Mouse (Mus musculus): ENCODE measurements at regions not wholly inside any gene's neighbourhood (a gene's known extent, or its start where the extent isn't known, plus 50 kb on each side); places are given as distances from the start of the nearest gene placed in this dataset.
A peak's percentile ranks its signal among the peaks of the same experiment; 100 is the strongest.

DNA sequence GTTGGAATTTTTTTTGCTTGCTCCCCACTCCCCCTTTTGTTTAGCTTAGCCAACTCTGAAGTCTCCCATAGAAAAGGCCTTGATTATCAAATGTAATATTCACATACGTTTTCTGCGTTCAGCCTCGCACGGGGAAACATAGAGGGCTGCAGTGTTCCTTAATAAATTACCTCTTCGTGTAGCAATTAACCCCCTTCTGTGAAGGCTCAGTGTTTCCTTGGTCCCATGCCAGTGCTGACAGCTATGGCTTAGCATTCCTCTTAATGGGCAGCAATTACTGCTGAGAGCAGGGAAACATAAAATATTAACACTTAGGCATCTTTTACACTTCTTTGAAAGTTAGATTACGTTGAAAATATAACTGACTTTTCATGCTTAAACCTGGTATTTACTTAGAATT, 282.9 kb downstream of the Lyplal1 start:
- H3K27ac ChIP-seq (replicated peaks; ENCODE audit: low read depth, low read length): no peak overlapping the region
- H3K9ac ChIP-seq (ENCODE audit: low read depth, low read length, severe bottlenecking): no peak overlapping the region
- no peak overlapping the region for H3K4me3 ChIP-seq (replicated peaks; ENCODE audit: low read length)
- H3K4me1 ChIP-seq (ENCODE audit: control insufficient read depth, insufficient read depth, low read length): peaks cover 5% of the 10 kb centered on the region; the same call in 1 of the 2 replicates
- no peaks in the 10 kb centered on the region for H3K36me3 ChIP-seq (ENCODE audit: control insufficient read depth, insufficient read depth, low read length)
- 28% methylated on average over 6 of the region's 6 CpGs for WGBS
- no peak overlapping the region for H3K4me2 ChIP-seq (replicated peaks; ENCODE audit: low read depth, low read length, severe bottlenecking)
- DNase-seq (ENCODE audit: low spot score): peak; percentile 55
- no peaks in the 10 kb centered on the region for H3K27me3 ChIP-seq (ENCODE audit: control insufficient read depth, insufficient read depth, low read length)
- no peak for ATAC-seq (ENCODE audit: low FRiP score, low read depth)
- no peaks in the 10 kb centered on the region for H3K9me3 ChIP-seq (ENCODE audit: control insufficient read depth, low read length)
- no peak for TF ChIP-seq POLR2A (IDR thresholded peaks at IDR 0.05; ENCODE audit: borderline replicate concordance, extremely low read depth, insufficient read depth, insufficient read length)

DNA sequence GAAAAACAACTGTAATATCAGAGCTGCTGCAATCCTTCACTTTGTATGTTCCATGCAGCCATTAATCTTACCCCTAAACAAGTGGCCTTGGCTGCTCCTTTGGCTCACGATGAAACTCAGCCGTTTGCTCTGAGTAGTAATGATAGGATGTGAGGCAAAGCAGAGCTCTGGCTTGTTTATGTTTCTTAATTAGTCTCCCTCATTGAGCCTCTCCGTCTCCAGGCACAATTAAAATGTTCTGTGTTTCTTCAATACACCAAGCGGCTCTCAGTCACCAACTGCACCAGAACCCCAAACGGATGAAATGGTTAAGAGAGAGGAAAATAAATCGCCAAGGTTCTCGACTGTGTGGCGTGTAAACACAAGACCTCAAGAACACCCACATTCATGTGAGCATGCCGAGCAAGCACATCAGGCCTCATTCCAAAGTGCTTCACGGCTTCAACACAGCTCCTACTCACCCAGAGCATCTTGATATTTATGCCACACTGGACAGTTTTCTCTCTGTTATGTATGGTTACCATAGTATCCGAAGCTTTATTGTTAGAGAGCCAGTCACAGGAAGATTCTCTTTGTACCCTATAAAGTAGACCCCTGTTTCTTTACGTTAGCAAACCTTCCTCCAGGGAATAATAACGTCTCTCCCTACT, 280.4 kb downstream of the Lyplal1 start:
- peaks cover 11% of the 10 kb centered on the region; the same call in 1 of the 2 replicates for H3K4me1 ChIP-seq (ENCODE audit: control insufficient read depth, insufficient read depth, low read length)
- no peaks in the 10 kb centered on the region for H3K36me3 ChIP-seq (ENCODE audit: control insufficient read depth, insufficient read depth, low read length)
- H3K27me3 ChIP-seq (ENCODE audit: control insufficient read depth, insufficient read depth, low read length): no peaks in the 10 kb centered on the region
- no peak overlapping the region for H3K9ac ChIP-seq (ENCODE audit: low read depth, low read length, severe bottlenecking)
- H3K4me3 ChIP-seq (replicated peaks; ENCODE audit: low read length): no peak overlapping the region
- no peak overlapping the region for H3K4me2 ChIP-seq (replicated peaks; ENCODE audit: low read depth, low read length, severe bottlenecking)
- no peak for TF ChIP-seq POLR2A (IDR thresholded peaks at IDR 0.05; ENCODE audit: borderline replicate concordance, extremely low read depth, insufficient read depth, insufficient read length)
- 26% methylated on average over 13 of the region's 13 CpGs for WGBS
- DNase-seq (ENCODE audit: low spot score) (no peak), ATAC-seq (ENCODE audit: low FRiP score, low read depth) (no peak)
- H3K9me3 ChIP-seq (ENCODE audit: control insufficient read depth, low read length): no peaks in the 10 kb centered on the region
- no peak overlapping the region for H3K27ac ChIP-seq (replicated peaks; ENCODE audit: low read depth, low read length)

DNA sequence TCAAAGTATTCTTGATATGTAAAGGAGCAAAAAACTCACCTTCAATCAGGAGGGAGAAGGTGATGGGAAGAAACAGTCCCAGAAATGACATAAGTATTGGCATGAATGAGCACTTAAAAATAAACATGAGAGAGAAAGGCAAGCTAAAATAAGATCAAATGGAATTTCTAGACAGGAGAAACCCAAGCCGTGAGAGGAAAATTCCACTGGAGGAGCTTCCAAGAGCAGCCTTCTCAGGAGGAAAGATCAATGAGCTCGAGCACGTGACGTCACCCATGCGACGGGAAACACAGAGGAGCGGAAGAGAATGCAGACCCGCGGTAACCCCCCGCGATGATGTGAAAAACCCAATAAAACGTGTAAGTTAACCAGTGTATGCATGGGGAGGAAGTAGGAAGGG, 274.6 kb downstream of the Lyplal1 start:
- ATAC-seq (ENCODE audit: low FRiP score, low read depth) (no peak), DNase-seq (ENCODE audit: low spot score) (no peak)
- no peaks in the 10 kb centered on the region for H3K27me3 ChIP-seq (ENCODE audit: control insufficient read depth, insufficient read depth, low read length)
- no peak overlapping the region for H3K4me2 ChIP-seq (replicated peaks; ENCODE audit: low read depth, low read length, severe bottlenecking)
- 77% methylated on average over 12 of the region's 12 CpGs for WGBS
- no peaks in the 10 kb centered on the region for H3K9me3 ChIP-seq (ENCODE audit: control insufficient read depth, low read length)
- H3K4me1 ChIP-seq (ENCODE audit: control insufficient read depth, insufficient read depth, low read length): 0 out of 2 replicates have a peak, but pooled peaks cover 6% of the 10 kb centered on the region
- no peak overlapping the region for H3K27ac ChIP-seq (replicated peaks; ENCODE audit: low read depth, low read length)
- H3K9ac ChIP-seq (ENCODE audit: low read depth, low read length, severe bottlenecking): no peak overlapping the region
- no peak overlapping the region for H3K4me3 ChIP-seq (replicated peaks; ENCODE audit: low read length)
- TF ChIP-seq POLR2A (IDR thresholded peaks at IDR 0.05; ENCODE audit: borderline replicate concordance, extremely low read depth, insufficient read depth, insufficient read length): no peak
- no peaks in the 10 kb centered on the region for H3K36me3 ChIP-seq (ENCODE audit: control insufficient read depth, insufficient read depth, low read length)

DNA sequence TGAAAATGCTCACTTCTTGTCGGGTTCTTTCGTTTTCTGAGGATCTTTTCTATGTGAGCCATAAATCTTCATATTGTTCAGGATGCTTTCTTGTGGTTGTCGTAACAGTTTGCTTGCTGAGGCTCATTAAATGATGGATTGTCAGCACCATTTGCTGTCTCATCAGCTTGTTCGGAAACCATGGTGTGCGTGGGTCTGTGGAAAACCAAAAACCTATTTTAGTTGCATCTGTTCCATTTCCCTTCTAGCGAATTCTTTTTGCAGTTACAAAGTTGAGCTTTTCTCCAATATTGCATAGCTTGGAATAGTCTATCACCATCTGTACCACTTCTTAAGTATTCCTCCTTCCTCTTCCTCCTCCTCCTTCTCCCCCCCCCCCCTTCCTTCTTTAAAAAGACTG, 269.9 kb downstream of the Lyplal1 start:
- WGBS: 81% methylated on average over 6 of the region's 6 CpGs
- H3K4me1 ChIP-seq (ENCODE audit: control insufficient read depth, insufficient read depth, low read length): peaks cover 17% of the 10 kb centered on the region
- no peaks in the 10 kb centered on the region for H3K9me3 ChIP-seq (ENCODE audit: control insufficient read depth, low read length)
- no peak overlapping the region for H3K4me2 ChIP-seq (replicated peaks; ENCODE audit: low read depth, low read length, severe bottlenecking)
- no peak overlapping the region for H3K4me3 ChIP-seq (replicated peaks; ENCODE audit: low read length)
- no peak for DNase-seq (ENCODE audit: low spot score)
- TF ChIP-seq POLR2A (IDR thresholded peaks at IDR 0.05; ENCODE audit: borderline replicate concordance, extremely low read depth, insufficient read depth, insufficient read length): no peak
- no peak overlapping the region for H3K27ac ChIP-seq (replicated peaks; ENCODE audit: low read depth, low read length)
- no peak overlapping the region for H3K9ac ChIP-seq (ENCODE audit: low read depth, low read length, severe bottlenecking)
- no peaks in the 10 kb centered on the region for H3K36me3 ChIP-seq (ENCODE audit: control insufficient read depth, insufficient read depth, low read length)
- H3K27me3 ChIP-seq (ENCODE audit: control insufficient read depth, insufficient read depth, low read length): no peaks in the 10 kb centered on the region
- no peak for ATAC-seq (ENCODE audit: low FRiP score, low read depth)

DNA sequence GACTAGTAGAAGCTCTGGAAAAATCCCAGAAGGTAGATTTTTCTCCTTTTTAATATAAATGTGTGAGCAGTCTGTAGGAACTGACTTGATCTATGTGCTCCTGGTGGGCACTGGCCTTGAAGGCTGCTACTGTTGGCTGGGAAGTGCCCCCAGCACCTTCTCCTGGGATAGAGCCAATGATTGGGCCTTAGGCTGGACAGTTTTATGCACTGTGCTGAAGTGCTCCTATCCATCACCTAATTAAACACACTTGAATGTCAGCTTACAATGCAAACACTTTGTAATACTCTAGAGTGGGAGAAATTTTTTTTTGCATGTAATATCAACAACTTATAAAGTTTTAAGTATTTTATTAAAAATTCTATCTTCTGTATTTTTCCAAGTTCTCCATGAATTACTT, 266.5 kb downstream of the Lyplal1 start:
- no peak for TF ChIP-seq POLR2A (IDR thresholded peaks at IDR 0.05; ENCODE audit: borderline replicate concordance, extremely low read depth, insufficient read depth, insufficient read length)
- peaks cover 17% of the 10 kb centered on the region for H3K4me1 ChIP-seq (ENCODE audit: control insufficient read depth, insufficient read depth, low read length)
- H3K9me3 ChIP-seq (ENCODE audit: control insufficient read depth, low read length): no peaks in the 10 kb centered on the region
- no peak overlapping the region for H3K9ac ChIP-seq (ENCODE audit: low read depth, low read length, severe bottlenecking)
- no peaks in the 10 kb centered on the region for H3K36me3 ChIP-seq (ENCODE audit: control insufficient read depth, insufficient read depth, low read length)
- no peak overlapping the region for H3K4me3 ChIP-seq (replicated peaks; ENCODE audit: low read length)
- ATAC-seq (ENCODE audit: low FRiP score, low read depth) (0 out of 2 replicates have a peak, but pooled peaks have one; percentile 41), DNase-seq (ENCODE audit: low spot score) (peak; percentile 3)
- H3K27ac ChIP-seq (replicated peaks; ENCODE audit: low read depth, low read length): no peak overlapping the region
- H3K27me3 ChIP-seq (ENCODE audit: control insufficient read depth, insufficient read depth, low read length): no peaks in the 10 kb centered on the region
- H3K4me2 ChIP-seq (replicated peaks; ENCODE audit: low read depth, low read length, severe bottlenecking): no peak overlapping the region
